Mouse (Mus musculus) lung, postnatal 0 days (tissue): ENCODE data around the gene Smpd1.

Experiments used
- CTCF ChIP-seq: IDR thresholded peaks from 2 replicates; pipeline ENCODE4 v1.5.1; 2016; ENCODE audit warnings: antibody characterized with exemption, mild to moderate bottlenecking
- EP300 ChIP-seq: IDR thresholded peaks from 2 replicates; pipeline ENCODE4 v1.6.1; 2016; ENCODE audit warnings: antibody characterized with exemption, mild to moderate bottlenecking, control low read depth

DNA sequence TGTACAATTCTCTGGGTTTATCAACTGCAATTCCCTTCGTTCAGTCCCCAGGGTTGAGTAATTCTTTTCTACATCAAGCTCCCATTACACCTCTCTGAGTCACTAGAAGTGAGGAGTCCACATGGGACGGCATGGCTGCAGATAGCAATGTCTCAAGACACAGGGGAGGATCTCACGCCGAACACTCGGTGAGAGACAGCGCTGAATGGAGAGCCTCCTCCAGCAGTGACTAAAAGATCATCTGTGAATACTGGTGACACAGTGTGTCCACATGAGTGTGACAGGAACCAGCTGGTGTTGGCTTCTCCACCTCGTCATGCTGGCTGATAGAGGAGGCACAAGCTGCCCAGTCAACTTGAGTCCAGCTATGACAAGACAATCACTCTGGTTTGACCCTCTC is 6.2 kb upstream of the Smpd1 start:
- no peak for TF ChIP-seq CTCF
- TF ChIP-seq EP300, result no peak
